Mouse (Mus musculus): ENCODE measurements around the gene Ints4. TPM values are rescaled to one million over a fixed set of nuclear protein-coding genes. Genes with fewer than 3 reads are reported as not detected.

The Ints4 gene
- polyA plus RNA-seq, 1 experiment: 18.0 TPM

DNA sequence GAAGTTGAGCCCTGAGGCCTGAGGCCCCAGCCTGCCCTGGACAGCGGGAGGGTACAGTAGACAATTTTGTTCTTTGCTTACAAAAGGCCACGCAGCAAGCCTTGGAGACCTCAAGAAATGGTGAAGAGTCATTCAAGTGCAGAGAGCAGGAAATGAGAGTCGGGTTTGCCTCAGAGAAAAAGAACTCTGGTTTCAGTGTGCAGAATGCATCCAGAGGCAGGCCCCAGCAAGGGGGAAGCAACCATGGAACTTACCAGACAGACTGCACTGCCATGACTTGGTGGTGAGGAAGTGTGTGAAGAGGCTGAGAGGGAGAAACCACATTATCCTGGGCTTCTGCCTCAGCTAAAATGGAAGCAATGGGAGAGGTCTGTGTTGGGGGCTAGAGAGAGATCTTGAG, 25.2 kb upstream of the Ints4 start:
- H3K4me1 ChIP-seq (ENCODE audit: control insufficient read depth, insufficient read depth, low read length): peaks cover 7% of the 10 kb centered on the region; the same call in 1 of the 2 replicates
- no peak overlapping the region for H3K4me3 ChIP-seq (ENCODE audit: insufficient read depth, low read length)
- no peak overlapping the region for H3K27ac ChIP-seq (ENCODE audit: insufficient read depth, low read depth, low read length)
- TF ChIP-seq CTCF (IDR thresholded peaks at IDR 0.05; ENCODE audit: low read depth, low read length) (no peak), POLR2A (IDR thresholded peaks at IDR 0.05; ENCODE audit: borderline replicate concordance, low read depth, low read length) (no peak)

DNA sequence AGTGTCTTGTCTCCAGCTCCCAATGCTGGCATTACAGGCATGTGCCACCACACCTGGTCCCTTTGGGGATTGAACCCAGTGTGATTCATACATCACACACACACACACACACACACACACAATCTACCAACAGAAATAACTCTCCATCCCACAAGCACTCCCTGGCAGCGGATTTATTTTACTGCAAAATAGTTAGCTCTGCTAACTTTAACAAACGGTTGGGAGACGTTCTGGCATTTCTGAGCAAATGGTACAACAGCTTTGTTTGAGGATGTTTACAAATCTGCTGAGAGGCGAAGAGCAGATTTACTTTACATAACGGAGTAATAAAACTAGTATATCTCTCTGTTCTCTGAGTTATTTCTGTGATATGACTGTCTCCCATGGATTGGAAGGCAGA, 7.8 kb upstream of the Ints4 start:
- H3K4me1 ChIP-seq (ENCODE audit: control insufficient read depth, insufficient read depth, low read length): no peaks in the 10 kb centered on the region
- H3K27ac ChIP-seq (ENCODE audit: insufficient read depth, low read depth, low read length): no peak overlapping the region
- TF ChIP-seq CTCF (IDR thresholded peaks at IDR 0.05; ENCODE audit: low read depth, low read length) (no peak), POLR2A (IDR thresholded peaks at IDR 0.05; ENCODE audit: borderline replicate concordance, low read depth, low read length) (no peak)
- no peak overlapping the region for H3K4me3 ChIP-seq (ENCODE audit: insufficient read depth, low read length)

DNA sequence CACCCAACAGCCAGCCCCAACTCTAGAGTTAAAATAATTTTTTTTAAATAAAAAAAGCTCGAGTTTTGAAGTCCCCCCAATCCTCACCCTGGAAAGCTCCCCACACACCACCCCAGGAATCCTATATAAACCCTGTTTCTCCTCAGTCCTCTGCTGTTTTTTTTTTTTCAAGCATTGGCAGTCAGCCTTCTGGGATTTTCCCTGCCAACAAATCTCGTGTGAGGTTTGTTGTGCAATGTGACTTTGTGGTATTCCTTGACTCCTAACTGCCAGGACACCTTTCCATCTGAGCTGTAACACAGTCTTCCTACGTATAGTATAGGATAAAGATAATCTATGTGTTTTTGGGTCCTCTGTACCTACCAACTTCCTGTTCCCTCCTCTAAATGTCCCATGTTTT, 1.4 kb upstream of the Ints4 start:
- peaks cover 15% of the 10 kb centered on the region for H3K4me1 ChIP-seq (ENCODE audit: control insufficient read depth, insufficient read depth, low read length)
- no peak for TF ChIP-seq CTCF (IDR thresholded peaks at IDR 0.05; ENCODE audit: low read depth, low read length)
- TF ChIP-seq POLR2A (IDR thresholded peaks at IDR 0.05; ENCODE audit: borderline replicate concordance, low read depth, low read length): no peak
- no peak overlapping the region for H3K4me3 ChIP-seq (ENCODE audit: insufficient read depth, low read length)
- no peak overlapping the region for H3K27ac ChIP-seq (ENCODE audit: insufficient read depth, low read depth, low read length)

DNA sequence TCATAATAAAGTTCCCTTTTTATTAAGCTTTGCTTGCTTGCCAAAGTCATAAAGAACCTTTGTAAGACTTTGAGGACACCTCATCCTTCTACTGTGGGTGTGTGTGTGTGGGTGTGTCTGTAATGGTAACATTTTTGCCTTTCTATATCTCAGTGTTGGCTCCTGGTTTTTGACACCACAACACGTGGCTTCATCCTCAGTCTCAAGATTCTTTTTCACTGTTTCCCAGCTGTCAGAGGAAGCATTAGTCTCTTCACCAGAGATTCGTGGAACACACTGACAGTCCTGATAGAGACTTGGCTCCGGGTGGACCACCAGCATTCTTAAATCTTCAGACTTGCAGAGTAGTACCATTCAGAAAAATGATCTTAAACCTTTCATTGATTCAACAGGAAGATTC, 466 bp upstream of the Ints4 start:
- peak overlapping the region; percentile 46 for H3K4me3 ChIP-seq (ENCODE audit: insufficient read depth, low read length)
- peaks cover 15% of the 10 kb centered on the region for H3K4me1 ChIP-seq (ENCODE audit: control insufficient read depth, insufficient read depth, low read length)
- TF ChIP-seq POLR2A (IDR thresholded peaks at IDR 0.05; ENCODE audit: borderline replicate concordance, low read depth, low read length) (no peak), CTCF (IDR thresholded peaks at IDR 0.05; ENCODE audit: low read depth, low read length) (no peak)
- no peak overlapping the region for H3K27ac ChIP-seq (ENCODE audit: insufficient read depth, low read depth, low read length)

DNA sequence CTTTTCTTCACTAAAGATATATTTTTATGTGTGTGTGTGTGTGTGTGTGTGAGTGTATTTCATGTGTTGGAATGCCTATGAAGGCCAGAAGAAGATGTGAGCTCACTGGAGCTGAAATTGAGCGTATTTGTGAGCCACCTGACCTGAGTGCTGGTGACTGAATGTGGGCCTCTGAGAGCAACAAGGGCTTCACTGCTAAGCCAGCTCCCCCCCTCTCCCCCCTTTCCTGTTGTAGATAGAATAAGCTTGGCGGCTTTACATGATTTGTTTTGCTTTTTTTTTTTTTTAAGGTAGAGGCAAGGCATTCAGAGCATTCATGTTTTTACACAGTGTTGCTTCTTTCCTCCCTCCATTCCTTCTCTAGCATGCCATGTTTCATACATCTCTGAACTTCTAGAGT, 2.6 kb downstream of the Ints4 start:
- no peak overlapping the region for H3K27ac ChIP-seq (ENCODE audit: insufficient read depth, low read depth, low read length)
- TF ChIP-seq POLR2A (IDR thresholded peaks at IDR 0.05; ENCODE audit: borderline replicate concordance, low read depth, low read length) (no peak), CTCF (IDR thresholded peaks at IDR 0.05; ENCODE audit: low read depth, low read length) (no peak)
- H3K4me3 ChIP-seq (ENCODE audit: insufficient read depth, low read length): no peak overlapping the region
- peaks cover 15% of the 10 kb centered on the region for H3K4me1 ChIP-seq (ENCODE audit: control insufficient read depth, insufficient read depth, low read length)

DNA sequence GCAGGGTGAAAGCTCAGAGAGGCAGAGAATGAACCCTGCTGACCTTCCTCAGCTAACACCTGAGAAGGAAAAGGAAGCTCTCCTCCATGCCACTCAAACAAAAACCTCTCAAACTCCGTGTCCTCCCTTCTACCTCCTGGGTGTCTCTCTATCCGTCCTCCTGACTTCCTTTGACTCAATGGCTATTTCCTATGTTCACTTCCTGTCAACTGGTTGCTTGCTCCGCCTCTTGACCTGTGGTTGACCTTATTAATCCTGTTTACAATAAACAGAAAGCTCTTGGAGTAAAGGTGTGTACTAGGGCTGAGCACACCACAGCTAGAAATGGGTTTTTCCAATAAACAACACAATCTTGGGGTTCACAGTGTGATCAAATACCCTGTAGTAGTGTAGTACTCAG, 10.4 kb downstream of the Ints4 start:
- no peak for TF ChIP-seq POLR2A (IDR thresholded peaks at IDR 0.05; ENCODE audit: borderline replicate concordance, low read depth, low read length)
- TF ChIP-seq CTCF (IDR thresholded peaks at IDR 0.05; ENCODE audit: low read depth, low read length): no peak
- no peak overlapping the region for H3K27ac ChIP-seq (ENCODE audit: insufficient read depth, low read depth, low read length)
- no peak overlapping the region for H3K4me3 ChIP-seq (ENCODE audit: insufficient read depth, low read length)
- peaks cover 15% of the 10 kb centered on the region for H3K4me1 ChIP-seq (ENCODE audit: control insufficient read depth, insufficient read depth, low read length)

DNA sequence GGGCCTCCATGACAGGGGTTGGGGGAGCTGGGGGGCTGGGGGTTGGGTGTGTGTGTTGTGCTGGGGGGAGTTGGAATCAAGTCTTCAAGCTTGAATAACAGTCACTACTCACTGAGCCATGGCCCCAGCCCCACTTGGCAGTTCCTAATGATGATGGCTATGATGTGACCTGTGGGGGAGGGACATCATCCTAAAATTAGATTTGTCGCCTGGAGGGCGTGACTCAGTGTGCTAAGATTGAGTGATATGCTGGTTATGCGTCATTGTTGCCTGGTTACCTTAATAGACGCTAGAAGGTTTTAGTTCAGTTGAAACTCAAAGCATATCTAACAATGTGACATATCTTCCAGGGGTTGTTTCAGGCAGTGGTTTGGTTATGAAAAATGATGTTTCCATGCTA, 11.7 kb downstream of the Ints4 start:
- Histone ChIP-seq H3K4me3 (ENCODE audit: insufficient read depth, low read length) (no peak overlapping the region), H3K4me1 (ENCODE audit: control insufficient read depth, insufficient read depth, low read length) (peaks cover 15% of the 10 kb centered on the region), H3K27ac (ENCODE audit: insufficient read depth, low read depth, low read length) (no peak overlapping the region)
- no peak for TF ChIP-seq CTCF (IDR thresholded peaks at IDR 0.05; ENCODE audit: low read depth, low read length)
- no peak for TF ChIP-seq POLR2A (IDR thresholded peaks at IDR 0.05; ENCODE audit: borderline replicate concordance, low read depth, low read length)

DNA sequence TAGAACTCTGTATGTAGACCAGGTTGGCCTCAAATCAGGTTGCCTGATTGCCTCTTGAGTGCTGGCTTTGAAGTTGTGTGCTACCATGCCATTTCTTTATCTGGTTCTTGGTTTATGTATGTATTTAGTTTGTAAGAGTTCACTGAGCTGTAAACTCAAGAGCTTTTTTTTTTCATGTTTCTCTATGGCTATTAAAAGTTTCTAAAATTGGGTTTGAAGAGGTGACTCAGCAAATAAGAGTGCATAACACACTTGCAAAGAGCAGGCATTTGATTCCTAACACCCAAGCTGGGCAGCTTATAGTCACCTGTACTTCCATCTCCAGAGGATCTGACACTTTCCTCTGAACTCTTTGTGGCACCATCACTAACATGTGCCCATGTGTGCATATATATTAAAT, 14.3 kb downstream of the Ints4 start:
- Histone ChIP-seq H3K4me1 (ENCODE audit: control insufficient read depth, insufficient read depth, low read length) (peaks cover 15% of the 10 kb centered on the region), H3K4me3 (ENCODE audit: insufficient read depth, low read length) (no peak overlapping the region), H3K27ac (ENCODE audit: insufficient read depth, low read depth, low read length) (no peak overlapping the region)
- TF ChIP-seq POLR2A (IDR thresholded peaks at IDR 0.05; ENCODE audit: borderline replicate concordance, low read depth, low read length): no peak
- no peak for TF ChIP-seq CTCF (IDR thresholded peaks at IDR 0.05; ENCODE audit: low read depth, low read length)

DNA sequence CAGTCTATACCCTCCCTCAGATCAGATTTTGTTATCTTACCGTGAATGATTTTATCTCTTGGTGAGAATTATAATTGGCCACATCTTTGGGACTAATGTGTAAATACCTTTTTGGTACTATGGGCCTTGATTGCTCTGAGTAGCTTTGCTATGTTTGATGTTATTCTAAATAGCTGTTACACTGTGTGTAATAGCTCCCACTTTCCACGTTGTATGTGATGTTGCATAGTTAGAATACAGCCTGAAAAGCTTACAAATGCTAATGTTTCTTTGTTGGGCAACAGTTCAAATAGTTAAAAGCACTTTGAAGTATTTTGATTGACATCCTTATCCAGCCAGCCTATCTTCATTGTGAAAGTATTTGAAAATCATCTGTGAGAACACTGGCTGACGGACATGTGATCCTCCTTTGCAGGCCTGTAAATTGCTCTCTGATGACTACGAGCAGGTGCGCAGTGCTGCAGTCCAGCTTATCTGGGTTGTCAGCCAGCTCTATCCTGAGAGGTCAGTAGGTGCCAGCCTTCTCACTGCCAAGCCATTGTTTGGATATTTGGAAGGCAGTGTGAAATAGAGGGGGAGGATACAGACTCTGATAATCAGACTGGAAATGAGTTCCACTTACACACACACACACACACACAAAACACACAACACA, 19.9 kb downstream of the Ints4 start:
- Histone ChIP-seq H3K27ac (ENCODE audit: insufficient read depth, low read depth, low read length) (no peak overlapping the region), H3K4me3 (ENCODE audit: insufficient read depth, low read length) (no peak overlapping the region), H3K4me1 (ENCODE audit: control insufficient read depth, insufficient read depth, low read length) (no peaks in the 10 kb centered on the region)
- TF ChIP-seq POLR2A (IDR thresholded peaks at IDR 0.05; ENCODE audit: borderline replicate concordance, low read depth, low read length) (no peak), CTCF (IDR thresholded peaks at IDR 0.05; ENCODE audit: low read depth, low read length) (no peak)

DNA sequence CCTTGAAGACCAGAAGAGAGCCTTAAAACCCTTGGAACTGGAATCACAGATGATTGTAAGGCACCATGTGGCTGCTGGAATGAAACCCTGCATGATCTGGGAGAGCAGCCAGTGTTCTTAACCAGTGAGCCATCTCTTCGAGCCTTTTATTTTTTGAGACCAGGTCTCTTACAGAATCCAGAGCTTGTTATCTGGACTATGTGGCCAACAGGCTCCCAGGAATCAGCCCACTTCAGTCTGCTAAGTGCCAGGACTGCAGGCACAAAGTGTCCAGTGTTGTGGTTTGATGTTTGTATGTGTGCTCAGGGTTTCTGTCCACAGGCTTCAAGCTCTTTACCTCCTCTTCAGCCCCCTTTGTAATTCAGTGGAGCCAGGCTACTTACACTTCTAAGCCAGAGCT, 34.0 kb downstream of the Ints4 start:
- Histone ChIP-seq H3K4me1 (ENCODE audit: control insufficient read depth, insufficient read depth, low read length) (no peaks in the 10 kb centered on the region), H3K27ac (ENCODE audit: insufficient read depth, low read depth, low read length) (no peak overlapping the region), H3K4me3 (ENCODE audit: insufficient read depth, low read length) (no peak overlapping the region)
- TF ChIP-seq POLR2A (IDR thresholded peaks at IDR 0.05; ENCODE audit: borderline replicate concordance, low read depth, low read length): no peak
- no peak for TF ChIP-seq CTCF (IDR thresholded peaks at IDR 0.05; ENCODE audit: low read depth, low read length)

DNA sequence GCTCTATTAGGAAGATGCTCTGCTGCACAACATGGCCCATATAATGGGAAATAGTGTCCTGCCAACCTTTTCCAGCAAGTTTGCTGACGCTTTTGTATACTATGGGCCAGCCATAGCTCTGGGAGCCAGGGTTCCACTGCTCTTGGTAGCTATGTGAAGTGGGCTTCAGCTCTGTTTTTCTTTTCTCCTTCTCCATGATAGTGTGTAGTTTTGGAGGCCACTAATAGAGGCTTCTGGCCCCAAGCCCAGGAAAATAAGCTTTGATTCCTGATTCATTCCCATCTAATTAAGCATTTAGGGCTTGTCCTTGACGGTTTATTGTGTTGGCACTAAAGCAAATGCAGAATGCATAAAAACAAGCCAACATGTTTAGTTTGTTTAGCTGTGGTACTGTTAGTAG, 39.2 kb downstream of the Ints4 start:
- Histone ChIP-seq H3K4me3 (ENCODE audit: insufficient read depth, low read length) (no peak overlapping the region), H3K4me1 (ENCODE audit: control insufficient read depth, insufficient read depth, low read length) (no peaks in the 10 kb centered on the region), H3K27ac (ENCODE audit: insufficient read depth, low read depth, low read length) (no peak overlapping the region)
- TF ChIP-seq CTCF (IDR thresholded peaks at IDR 0.05; ENCODE audit: low read depth, low read length) (no peak), POLR2A (IDR thresholded peaks at IDR 0.05; ENCODE audit: borderline replicate concordance, low read depth, low read length) (no peak)

Measured in bone marrow macrophage, adult 2 months (primary cell).